Mouse (Mus musculus): ENCODE measurements at regions not wholly inside any gene's neighbourhood (a gene's known extent, or its start where the extent isn't known, plus 50 kb on each side); places are given as distances from the start of the nearest gene placed in this dataset.
A peak's percentile ranks its signal among the peaks of the same experiment; 100 is the strongest.

- Histone ChIP-seq H3K4me2 (ENCODE audit: low read depth, low read length, poor library complexity, severe bottlenecking) (no peak overlapping the region), H3K9ac (replicated peaks; ENCODE audit: low read length, poor library complexity, severe bottlenecking) (no peak overlapping the region), H3K9me3 (ENCODE audit: low read length) (no peaks in the 10 kb centered on the region), H3K27me3 (ENCODE audit: insufficient read depth, low read length) (no peaks in the 10 kb centered on the region), H3K36me3 (ENCODE audit: insufficient read depth, low read length) (no peaks in the 10 kb centered on the region), H3K4me1 (ENCODE audit: insufficient read depth, low read length) (no peaks in the 10 kb centered on the region), H3K4me3 (ENCODE audit: low read depth, low read length) (no peak overlapping the region), H3K27ac (ENCODE audit: low read depth, low read length) (no peak overlapping the region)
- WGBS = 59% methylated on average over 9 of the region's 9 CpGs
- ATAC-seq (ENCODE audit: low FRiP score) (no peak), DNase-seq (ENCODE audit: low spot score) (no peak)
- TF ChIP-seq CTCF (IDR thresholded peaks at IDR 0.05) = no peak
These were observed 748.8 kb upstream of the Apob start for GRCm38 (mm10) chr12:7228541-7229225.

GRCm38 (mm10) chr12:7250324-7250723 lies 727.1 kb upstream of the Apob start:
- no peak for DNase-seq (ENCODE audit: low spot score)
- Histone ChIP-seq H3K27ac (ENCODE audit: low read depth, low read length) (no peak overlapping the region), H3K4me2 (ENCODE audit: low read depth, low read length, poor library complexity, severe bottlenecking) (no peak overlapping the region), H3K4me1 (ENCODE audit: insufficient read depth, low read length) (no peaks in the 10 kb centered on the region), H3K4me3 (ENCODE audit: low read depth, low read length) (no peak overlapping the region), H3K9me3 (ENCODE audit: low read length) (no peaks in the 10 kb centered on the region), H3K36me3 (ENCODE audit: insufficient read depth, low read length) (no peaks in the 10 kb centered on the region), H3K27me3 (ENCODE audit: insufficient read depth, low read length) (no peaks in the 10 kb centered on the region), H3K9ac (replicated peaks; ENCODE audit: low read length, poor library complexity, severe bottlenecking) (no peak overlapping the region)
- TF ChIP-seq CTCF (IDR thresholded peaks at IDR 0.05) = no peak
- ATAC-seq (ENCODE audit: low FRiP score) = no peak

GRCm38 (mm10) chr12:7270587-7270986 lies 706.9 kb upstream of the Apob start:
- H3K4me2 ChIP-seq (ENCODE audit: low read depth, low read length, poor library complexity, severe bottlenecking) = no peak overlapping the region
- DNase-seq (ENCODE audit: low spot score) (no peak), ATAC-seq (ENCODE audit: low FRiP score) (no peak)
- H3K36me3 ChIP-seq (ENCODE audit: insufficient read depth, low read length) = no peaks in the 10 kb centered on the region
- no peak overlapping the region for H3K4me3 ChIP-seq (ENCODE audit: low read depth, low read length)
- no peaks in the 10 kb centered on the region for H3K9me3 ChIP-seq (ENCODE audit: low read length)
- no peak for TF ChIP-seq CTCF (IDR thresholded peaks at IDR 0.05)
- H3K27me3 ChIP-seq (ENCODE audit: insufficient read depth, low read length) = no peaks in the 10 kb centered on the region
- H3K9ac ChIP-seq (replicated peaks; ENCODE audit: low read length, poor library complexity, severe bottlenecking) = no peak overlapping the region
- WGBS = 92% methylated on average over 1 of the region's 1 CpGs
- H3K27ac ChIP-seq (ENCODE audit: low read depth, low read length) = no peak overlapping the region
- no peaks in the 10 kb centered on the region for H3K4me1 ChIP-seq (ENCODE audit: insufficient read depth, low read length)

GRCm38 (mm10) chr12:7284354-7285036 lies 693.0 kb upstream of the Apob start:
- WGBS = 68% methylated on average over 4 of the region's 4 CpGs
- no peaks in the 10 kb centered on the region for H3K4me1 ChIP-seq (ENCODE audit: insufficient read depth, low read length)
- H3K9me3 ChIP-seq (ENCODE audit: low read length) = no peaks in the 10 kb centered on the region
- TF ChIP-seq CTCF (IDR thresholded peaks at IDR 0.05) = no peak
- DNase-seq (ENCODE audit: low spot score) = no peak
- no peak overlapping the region for H3K4me2 ChIP-seq (ENCODE audit: low read depth, low read length, poor library complexity, severe bottlenecking)
- no peak for ATAC-seq (ENCODE audit: low FRiP score)
- no peak overlapping the region for H3K9ac ChIP-seq (replicated peaks; ENCODE audit: low read length, poor library complexity, severe bottlenecking)
- H3K36me3 ChIP-seq (ENCODE audit: insufficient read depth, low read length) = no peaks in the 10 kb centered on the region
- H3K27me3 ChIP-seq (ENCODE audit: insufficient read depth, low read length) = no peaks in the 10 kb centered on the region
- no peak overlapping the region for H3K27ac ChIP-seq (ENCODE audit: low read depth, low read length)
- H3K4me3 ChIP-seq (ENCODE audit: low read depth, low read length) = no peak overlapping the region

- peak; percentile 60 for DNase-seq (ENCODE audit: low spot score)
- H3K27me3 ChIP-seq (ENCODE audit: insufficient read depth, low read length) = no peaks in the 10 kb centered on the region
- H3K36me3 ChIP-seq (ENCODE audit: insufficient read depth, low read length) = no peaks in the 10 kb centered on the region
- H3K4me3 ChIP-seq (ENCODE audit: low read depth, low read length) = no peak overlapping the region
- no peaks in the 10 kb centered on the region for H3K4me1 ChIP-seq (ENCODE audit: insufficient read depth, low read length)
- 53% methylated on average over 2 of the region's 2 CpGs for WGBS
- ATAC-seq (ENCODE audit: low FRiP score) = no peak
- no peak overlapping the region for H3K4me2 ChIP-seq (ENCODE audit: low read depth, low read length, poor library complexity, severe bottlenecking)
- H3K9me3 ChIP-seq (ENCODE audit: low read length) = no peaks in the 10 kb centered on the region
- no peak overlapping the region for H3K9ac ChIP-seq (replicated peaks; ENCODE audit: low read length, poor library complexity, severe bottlenecking)
- no peak overlapping the region for H3K27ac ChIP-seq (ENCODE audit: low read depth, low read length)
- no peak for TF ChIP-seq CTCF (IDR thresholded peaks at IDR 0.05)
These were observed 685.9 kb upstream of the Apob start for GRCm38 (mm10) chr12:7291557-7291956.

- H3K36me3 ChIP-seq (ENCODE audit: insufficient read depth, low read length) = no peaks in the 10 kb centered on the region
- H3K9ac ChIP-seq (replicated peaks; ENCODE audit: low read length, poor library complexity, severe bottlenecking) = no peak overlapping the region
- no peaks in the 10 kb centered on the region for H3K27me3 ChIP-seq (ENCODE audit: insufficient read depth, low read length)
- H3K9me3 ChIP-seq (ENCODE audit: low read length) = no peaks in the 10 kb centered on the region
- WGBS = 60% methylated on average over 2 of the region's 2 CpGs
- H3K4me3 ChIP-seq (ENCODE audit: low read depth, low read length) = no peak overlapping the region
- H3K4me1 ChIP-seq (ENCODE audit: insufficient read depth, low read length) = no peaks in the 10 kb centered on the region
- DNase-seq (ENCODE audit: low spot score) (no peak), ATAC-seq (ENCODE audit: low FRiP score) (no peak)
- no peak for TF ChIP-seq CTCF (IDR thresholded peaks at IDR 0.05)
- H3K4me2 ChIP-seq (ENCODE audit: low read depth, low read length, poor library complexity, severe bottlenecking) = no peak overlapping the region
- no peak overlapping the region for H3K27ac ChIP-seq (ENCODE audit: low read depth, low read length)
These were observed 680.4 kb upstream of the Apob start for GRCm38 (mm10) chr12:7297026-7297425.
